Mouse (Mus musculus) ES-Bruce4 (cell line): ENCODE data around the gene Epo.

ENCODE experiments used
- CTCF ChIP-seq: IDR thresholded peaks from one replicate; pipeline ENCODE4 v1.8.1; 2011; ENCODE audit warnings: low read depth, low read length
- EP300 ChIP-seq: IDR thresholded peaks from 2 replicates; pipeline ENCODE4 v1.6.1; 2011; ENCODE audit warnings: low read depth, low read length; ENCODE audit not compliant: insufficient read depth
- POLR2A ChIP-seq: IDR thresholded peaks from one replicate; pipeline ENCODE4 v1.8.1; 2011; ENCODE audit warnings: low read length; ENCODE audit not compliant: insufficient read depth

GRCm38 (mm10) chr5:137531414-137532130 is 1.5 kb downstream of the Epo start:
- TF ChIP-seq CTCF (no peak), POLR2A (no peak), EP300 (no peak)
